Mouse (Mus musculus): Measurements from ENCODE around the gene Sycp3. TPM values are rescaled to one million over a fixed set of nuclear protein-coding genes. Genes with fewer than 3 reads are reported as not detected.
"Not testable (repeated sequence)": the region's sequence is repeated elsewhere in the genome, so short reads cannot be mapped to it uniquely, and the experiment has no call there.

The Sycp3 gene
- polyA plus RNA-seq, 1 experiment from 2014 or later, result 0.65 TPM

GRCm38 (mm10) chr10:88457816-88458215 lies 1.6 kb upstream of the Sycp3 start:
- Histone ChIP-seq H3K27me3 (no peaks in the 10 kb centered on the region), H3K27ac (replicated peaks) (no peak overlapping the region), H3K4me2 (replicated peaks) (no peak overlapping the region), H3K36me3 (no peaks in the 10 kb centered on the region), H3K4me1 (no peaks in the 10 kb centered on the region), H3K9ac (replicated peaks) (no peak overlapping the region), H3K9me3 (no peaks in the 10 kb centered on the region), H3K4me3 (no peak overlapping the region)
- no peak for ATAC-seq (replicated peaks)
- 55% methylated on average over 6 of the region's 6 CpGs for WGBS

- H3K9ac ChIP-seq (replicated peaks), result no peak overlapping the region
- H3K27me3 ChIP-seq, result no peaks in the 10 kb centered on the region
- H3K4me3 ChIP-seq, result no peak overlapping the region
- no peak for ATAC-seq (replicated peaks)
- no peak overlapping the region for H3K27ac ChIP-seq (replicated peaks)
- 73% methylated on average over 18 of the region's 18 CpGs for WGBS
- no peaks in the 10 kb centered on the region for H3K36me3 ChIP-seq
- H3K4me1 ChIP-seq, result no peaks in the 10 kb centered on the region
- no peak overlapping the region for H3K4me2 ChIP-seq (replicated peaks)
- no peaks in the 10 kb centered on the region for H3K9me3 ChIP-seq
Measured at GRCm38 (mm10) chr10:88460122-88460820, 902 bp downstream of the Sycp3 start.

GRCm38 (mm10) chr10:88482866-88483265 lies 23.5 kb downstream of the Sycp3 start:
- not testable (repeated sequence) for H3K9me3 ChIP-seq; H3K27me3 ChIP-seq; H3K9ac ChIP-seq (replicated peaks); ATAC-seq (replicated peaks); H3K27ac ChIP-seq (replicated peaks); H3K4me1 ChIP-seq; H3K4me2 ChIP-seq (replicated peaks); H3K4me3 ChIP-seq; H3K36me3 ChIP-seq
- WGBS, result 92% methylated on average over 10 of the region's 10 CpGs

GRCm38 (mm10) chr10:88488629-88489028 lies 29.3 kb downstream of the Sycp3 start:
- 92% methylated on average over 5 of the region's 5 CpGs for WGBS
- H3K36me3 ChIP-seq, result no peaks in the 10 kb centered on the region; the same call in 1 of the 2 replicates
- H3K4me2 ChIP-seq (replicated peaks), result no peak overlapping the region

GRCm38 (mm10) chr10:88491632-88492031 lies 32.3 kb downstream of the Sycp3 start:
- H3K4me2 ChIP-seq (replicated peaks), result no peak overlapping the region
- H3K4me1 ChIP-seq, result no peaks in the 10 kb centered on the region
- H3K4me3 ChIP-seq, result no peak overlapping the region
- 56% methylated on average over 7 of the region's 7 CpGs for WGBS
- H3K9me3 ChIP-seq, result no peaks in the 10 kb centered on the region
- no peak overlapping the region for H3K9ac ChIP-seq (replicated peaks)
- no peak overlapping the region for H3K27ac ChIP-seq (replicated peaks)
- H3K36me3 ChIP-seq, result no peaks in the 10 kb centered on the region
- no peak for ATAC-seq (replicated peaks)
- no peaks in the 10 kb centered on the region for H3K27me3 ChIP-seq

More at GRCm38 (mm10) chr10:88488629-88489028, 29.3 kb downstream of the Sycp3 start:
- no peak overlapping the region for H3K9ac ChIP-seq (replicated peaks)
- no peaks in the 10 kb centered on the region for H3K27me3 ChIP-seq
- no peak overlapping the region for H3K27ac ChIP-seq (replicated peaks)
- no peak for ATAC-seq (replicated peaks)
- no peaks in the 10 kb centered on the region for H3K4me1 ChIP-seq
- H3K9me3 ChIP-seq, result no peaks in the 10 kb centered on the region
- no peak overlapping the region for H3K4me3 ChIP-seq

- Histone ChIP-seq H3K4me1 (no peaks in the 10 kb centered on the region), H3K4me2 (replicated peaks) (no peak overlapping the region), H3K9me3 (no peaks in the 10 kb centered on the region), H3K27me3 (no peaks in the 10 kb centered on the region), H3K9ac (replicated peaks) (no peak overlapping the region), H3K36me3 (no peaks in the 10 kb centered on the region), H3K27ac (replicated peaks) (no peak overlapping the region), H3K4me3 (no peak overlapping the region)
- ATAC-seq (replicated peaks), result no peak
- 73% methylated on average over 8 of the region's 8 CpGs for WGBS
Measured at GRCm38 (mm10) chr10:88492658-88493057, 33.3 kb downstream of the Sycp3 start.

GRCm38 (mm10) chr10:88494959-88495587 lies 35.7 kb downstream of the Sycp3 start:
- no peaks in the 10 kb centered on the region for H3K9me3 ChIP-seq
- ATAC-seq (replicated peaks), result no peak
- no peaks in the 10 kb centered on the region for H3K36me3 ChIP-seq
- 84% methylated on average over 4 of the region's 4 CpGs for WGBS
- H3K4me3 ChIP-seq, result no peak overlapping the region
- H3K27me3 ChIP-seq, result no peaks in the 10 kb centered on the region
- H3K9ac ChIP-seq (replicated peaks), result no peak overlapping the region
- H3K4me1 ChIP-seq, result no peaks in the 10 kb centered on the region
- no peak overlapping the region for H3K4me2 ChIP-seq (replicated peaks)
- H3K27ac ChIP-seq (replicated peaks), result no peak overlapping the region

GRCm38 (mm10) chr10:88496864-88497564 lies 37.6 kb downstream of the Sycp3 start:
- Histone ChIP-seq H3K9me3 (no peaks in the 10 kb centered on the region), H3K4me1 (peaks cover 3% of the 10 kb centered on the region; the same call in 1 of the 2 replicates), H3K27ac (replicated peaks) (no peak overlapping the region), H3K36me3 (no peaks in the 10 kb centered on the region), H3K27me3 (no peaks in the 10 kb centered on the region), H3K9ac (replicated peaks) (no peak overlapping the region), H3K4me2 (replicated peaks) (no peak overlapping the region), H3K4me3 (no peak overlapping the region)
- no peak for ATAC-seq (replicated peaks)
- 81% methylated on average over 11 of the region's 11 CpGs for WGBS

GRCm38 (mm10) chr10:88499993-88500392 lies 40.6 kb downstream of the Sycp3 start:
- Histone ChIP-seq H3K4me3 (no peak overlapping the region), H3K27ac (replicated peaks) (no peak overlapping the region), H3K27me3 (no peaks in the 10 kb centered on the region), H3K36me3 (no peaks in the 10 kb centered on the region), H3K4me1 (peaks cover 20% of the 10 kb centered on the region), H3K4me2 (replicated peaks) (no peak overlapping the region), H3K9ac (replicated peaks) (no peak overlapping the region), H3K9me3 (no peaks in the 10 kb centered on the region)
- no peak for ATAC-seq (replicated peaks)
- WGBS, result 74% methylated on average over 5 of the region's 5 CpGs

- Histone ChIP-seq H3K4me2 (replicated peaks) (no peak overlapping the region), H3K9ac (replicated peaks) (no peak overlapping the region), H3K4me1 (peaks cover 20% of the 10 kb centered on the region), H3K36me3 (no peaks in the 10 kb centered on the region), H3K27me3 (no peaks in the 10 kb centered on the region), H3K9me3 (no peaks in the 10 kb centered on the region), H3K27ac (replicated peaks) (no peak overlapping the region), H3K4me3 (no peak overlapping the region)
- WGBS, result 91% methylated on average over 10 of the region's 10 CpGs
- ATAC-seq (replicated peaks), result no peak
Measured at GRCm38 (mm10) chr10:88501370-88501769, 42.0 kb downstream of the Sycp3 start.

GRCm38 (mm10) chr10:88501886-88502765 lies 42.8 kb downstream of the Sycp3 start:
- WGBS, result 42% methylated on average over 13 of the region's 13 CpGs
- Histone ChIP-seq H3K9me3 (no peaks in the 10 kb centered on the region), H3K4me1 (peaks cover 20% of the 10 kb centered on the region), H3K9ac (replicated peaks) (no peak overlapping the region), H3K4me2 (replicated peaks) (no peak overlapping the region; the same call in 1 of the 2 replicates), H3K36me3 (no peaks in the 10 kb centered on the region), H3K27me3 (no peaks in the 10 kb centered on the region), H3K4me3 (no peak overlapping the region), H3K27ac (replicated peaks) (no peak overlapping the region)
- no peak for ATAC-seq (replicated peaks)
